Mouse (Mus musculus) hindbrain, postnatal 0 days (tissue): ENCODE measurements around the gene Gm6169. TPM values are rescaled to one million over a fixed set of nuclear protein-coding genes. Genes with fewer than 3 reads are reported as not detected.
A peak's percentile ranks its signal among the peaks of the same experiment; 100 is the strongest.
"Not testable (repeated sequence)": the region's sequence is repeated elsewhere in the genome, so short reads cannot be mapped to it uniquely, and the experiment has no call there.

Experiments
- ATAC-seq: fragments of 200-750 bp; cut with Nextera tagmentation; 2 replicates; pipeline ENCODE4 v1.8.0; 2017; ENCODE audit warnings: mild to moderate bottlenecking, moderate TSS enrichment, moderate library complexity
- DNase-seq: peaks from one replicate; pipeline ENCODE4 v3.0.0-alpha.2; 2015; ENCODE audit warnings: low spot score
- H3K27ac ChIP-seq: fragments of 300-500 bp; sonication (generic); 2 replicates; pipeline ENCODE4 v1.5.1; 2014; ENCODE audit warnings: mild to moderate bottlenecking
- H3K27me3 ChIP-seq: fragments of 300-500 bp; sonication (generic); 2 replicates; pipeline ENCODE4 v1.6.1; 2014; ENCODE audit warnings: low read length, mixed read lengths; ENCODE audit not compliant: insufficient read depth
- H3K36me3 ChIP-seq: fragments of 300-500 bp; sonication (generic); 2 replicates; pipeline ENCODE4 v1.6.1; 2014; ENCODE audit warnings: low read length, mixed read lengths; ENCODE audit not compliant: insufficient read depth
- H3K4me1 ChIP-seq: fragments of 300-500 bp; sonication (generic); 2 replicates; pipeline ENCODE4 v1.6.1; 2014; ENCODE audit warnings: antibody characterized with exemption, low read length, mixed read lengths; ENCODE audit not compliant: insufficient read depth
- H3K4me2 ChIP-seq: fragments of 300-500 bp; sonication (generic); 2 replicates; pipeline ENCODE4 v1.6.1; 2014; ENCODE audit warnings: low read depth, mild to moderate bottlenecking, low read length, moderate library complexity, mixed read lengths
- H3K4me3 ChIP-seq: fragments of 300-500 bp; sonication (generic); 2 replicates; pipeline ENCODE4 v1.5.1; 2014; ENCODE audit warnings: low read length
- H3K9ac ChIP-seq: fragments of 300-500 bp; sonication (generic); replicated peaks from 2 replicates; pipeline ENCODE4 v1.6.1; 2014; ENCODE audit warnings: mild to moderate bottlenecking, low read length, moderate library complexity, mixed read lengths
- H3K9me3 ChIP-seq: fragments of 300-500 bp; sonication (generic); 2 replicates; pipeline ENCODE4 v1.6.1; 2016; ENCODE audit warnings: low read length, mixed read lengths
- CTCF ChIP-seq: IDR thresholded peaks from 2 replicates; pipeline ENCODE4 v1.5.1; 2016; ENCODE audit warnings: antibody characterized with exemption, control low read depth, low read depth
- WGBS: fragments of 180-500 bp; shearing (Covaris S2); extraction: QIAGEN DNeasy Blood & Tissue Kit; methylation state at CpG from one replicate; pipeline ENCODE4 v1.1.7; 2014; 5-methylcytosine and 5-hydroxymethylcytosine counted together
- polyA plus RNA-seq: library from polyadenylated mRNA; unstranded; fragments of >200 nt; fragmentation: Nextera tagmentation; extraction: Ambion mirVana; gene quantifications from 2 replicates; pipeline ENCODE4 v1.2.1, GENCODE M21; 2015
- total RNA-seq: library from RNA; depleted of rRNA; stranded (reverse); fragments of >200 nt; gene quantifications from 2 replicates; pipeline ENCODE4 v1.2.3, GENCODE M21; 2014

Gene Gm6169
- total and polyA plus RNA-seq, 2 experiments from 2014 or later: 0.37 to 1.3 TPM

DNA sequence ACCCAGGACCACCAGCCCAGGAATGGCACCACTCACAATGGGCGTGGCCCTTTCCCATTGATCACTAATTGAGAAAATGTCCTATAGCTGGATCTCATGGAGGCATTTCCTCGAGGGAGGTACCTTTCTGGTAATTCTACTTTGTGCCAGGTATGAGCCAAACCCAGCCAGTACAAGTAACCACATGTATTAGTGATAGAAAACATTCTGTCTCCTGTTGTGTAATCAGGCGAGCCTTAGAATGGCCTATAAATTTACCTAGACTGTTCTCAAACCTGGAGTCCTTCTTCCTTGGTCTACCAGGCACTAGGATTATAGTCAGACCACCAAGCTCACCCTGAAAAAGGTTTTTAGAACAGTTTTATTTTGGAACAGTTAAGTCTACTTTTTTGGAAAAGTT, 22.3 kb upstream of the Gm6169 start:
- no peak overlapping the region for H3K4me2 ChIP-seq
- no peak overlapping the region for H3K27ac ChIP-seq
- no peaks in the 10 kb centered on the region for H3K9me3 ChIP-seq
- DNase-seq (no peak), ATAC-seq (no peak)
- WGBS: 82% methylated on average over 3 of the region's 3 CpGs
- no peak for TF ChIP-seq CTCF
- H3K4me3 ChIP-seq: no peak overlapping the region
- H3K27me3 ChIP-seq: no peaks in the 10 kb centered on the region
- peaks cover 13% of the 10 kb centered on the region for H3K36me3 ChIP-seq
- H3K4me1 ChIP-seq: no peaks in the 10 kb centered on the region
- H3K9ac ChIP-seq: no peak overlapping the region

DNA sequence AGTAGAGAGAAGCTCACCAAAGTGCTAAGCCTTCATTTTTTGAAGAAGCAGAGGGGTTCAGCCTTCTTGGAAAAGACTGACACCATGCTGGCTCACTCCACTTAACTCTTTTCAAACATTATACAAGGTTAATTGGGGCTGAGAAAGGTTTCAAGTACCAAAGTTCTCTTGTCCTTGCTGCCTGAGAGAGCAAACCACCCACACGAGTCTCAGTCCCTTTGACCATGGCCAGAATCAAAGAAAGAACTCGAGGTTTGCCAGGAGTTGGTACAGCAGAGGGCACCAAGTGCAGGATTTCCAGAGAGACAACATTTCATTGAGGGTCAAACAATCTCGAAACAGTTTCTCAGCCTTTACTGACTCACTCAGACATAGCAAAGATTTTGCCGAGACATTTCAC, 10.0 kb upstream of the Gm6169 start:
- 89% methylated on average over 4 of the region's 4 CpGs for WGBS
- no peak overlapping the region for H3K27ac ChIP-seq
- 0 out of 2 replicates have a peak, but pooled peaks cover 9% of the 10 kb centered on the region for H3K36me3 ChIP-seq
- ATAC-seq: no peak
- H3K4me1 ChIP-seq: no peaks in the 10 kb centered on the region
- no peak overlapping the region for H3K4me2 ChIP-seq
- H3K27me3 ChIP-seq: no peaks in the 10 kb centered on the region
- H3K9ac ChIP-seq: no peak overlapping the region
- TF ChIP-seq CTCF: no peak
- no peak for DNase-seq
- no peaks in the 10 kb centered on the region for H3K9me3 ChIP-seq
- no peak overlapping the region for H3K4me3 ChIP-seq

DNA sequence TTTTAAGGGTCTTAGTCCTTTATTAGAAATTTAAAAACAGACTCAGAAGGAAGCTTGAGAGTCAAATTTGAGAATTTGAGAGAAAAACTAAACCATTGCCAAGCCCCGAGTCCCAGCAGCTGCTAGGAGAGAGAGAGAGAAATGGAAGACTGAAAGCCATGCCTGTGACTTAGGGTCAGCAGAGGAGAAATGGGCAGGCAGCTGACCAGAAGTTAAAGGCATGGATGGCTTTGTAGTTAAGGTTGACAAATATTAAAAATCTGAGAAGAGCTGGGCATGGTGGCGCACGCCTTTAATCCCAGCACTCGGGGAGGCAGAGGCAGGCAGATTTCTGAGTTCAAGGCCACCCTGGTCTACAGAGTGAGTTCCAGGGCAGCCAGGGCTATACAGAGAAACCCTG, 8.7 kb upstream of the Gm6169 start:
- 97% methylated on average over 4 of the region's 4 CpGs for WGBS

GRCm38 (mm10) chr13:97104996-97105395, 6.0 kb upstream of the Gm6169 start:
- no peak overlapping the region for H3K9ac ChIP-seq
- no peak overlapping the region for H3K4me3 ChIP-seq
- no peak overlapping the region for H3K4me2 ChIP-seq
- H3K36me3 ChIP-seq: 0 out of 2 replicates have a peak, but pooled peaks cover 3% of the 10 kb centered on the region
- H3K9me3 ChIP-seq: no peaks in the 10 kb centered on the region
- H3K27me3 ChIP-seq: no peaks in the 10 kb centered on the region
- WGBS: 60% methylated on average over 7 of the region's 7 CpGs
- ATAC-seq: no peak
- no peaks in the 10 kb centered on the region for H3K4me1 ChIP-seq
- no peak for DNase-seq
- H3K27ac ChIP-seq: no peak overlapping the region
- TF ChIP-seq CTCF: no peak

More for the DNA sequence above, 8.7 kb upstream of the Gm6169 start:
- ATAC-seq, H3K4me1 ChIP-seq, H3K9me3 ChIP-seq, DNase-seq, H3K36me3 ChIP-seq, H3K4me3 ChIP-seq, H3K9ac ChIP-seq, H3K4me2 ChIP-seq, H3K27me3 ChIP-seq, H3K27ac ChIP-seq: not testable (repeated sequence)

- DNase-seq (no peak), ATAC-seq (no peak)
- Histone ChIP-seq H3K4me2 (no peak overlapping the region), H3K27ac (no peak overlapping the region), H3K4me1 (no peaks in the 10 kb centered on the region), H3K4me3 (no peak overlapping the region), H3K9me3 (no peaks in the 10 kb centered on the region), H3K27me3 (no peaks in the 10 kb centered on the region), H3K36me3 (no peaks in the 10 kb centered on the region), H3K9ac (no peak overlapping the region)
- 89% methylated on average over 4 of the region's 4 CpGs for WGBS
- 0 out of 2 replicates have a peak, but pooled peaks have one; percentile 2 for TF ChIP-seq CTCF
These were observed 3.3 kb downstream of the Gm6169 start for GRCm38 (mm10) chr13:97095726-97096125.

DNA sequence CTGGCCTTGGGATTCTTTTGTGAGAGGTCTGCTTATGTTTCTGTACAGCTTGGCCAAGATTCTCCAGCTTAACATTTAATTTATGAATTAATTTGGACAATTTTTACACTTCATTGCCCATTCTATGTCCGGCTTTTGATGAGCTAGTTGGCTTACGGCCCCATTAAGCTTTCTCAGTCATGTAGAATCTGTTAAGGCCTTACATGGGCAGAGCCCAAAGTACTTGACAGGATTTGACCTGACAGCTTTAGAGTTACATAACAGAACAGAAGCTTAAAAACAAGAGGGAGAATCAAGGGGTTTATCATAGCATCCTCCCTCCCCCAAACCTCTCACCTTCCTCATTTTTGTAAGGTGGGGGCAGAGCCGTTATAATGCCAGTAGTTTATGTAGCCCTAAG, 10.9 kb downstream of the Gm6169 start:
- Histone ChIP-seq H3K4me1 (no peaks in the 10 kb centered on the region), H3K4me3 (no peak overlapping the region), H3K9me3 (no peaks in the 10 kb centered on the region), H3K27ac (no peak overlapping the region), H3K9ac (no peak overlapping the region), H3K36me3 (no peaks in the 10 kb centered on the region), H3K27me3 (no peaks in the 10 kb centered on the region), H3K4me2 (no peak overlapping the region)
- WGBS: 55% methylated on average over 3 of the region's 3 CpGs
- DNase-seq: peak; percentile 71
- TF ChIP-seq CTCF: no peak
- ATAC-seq: peak; percentile 56; the same call in 1 of the 2 replicates

DNA sequence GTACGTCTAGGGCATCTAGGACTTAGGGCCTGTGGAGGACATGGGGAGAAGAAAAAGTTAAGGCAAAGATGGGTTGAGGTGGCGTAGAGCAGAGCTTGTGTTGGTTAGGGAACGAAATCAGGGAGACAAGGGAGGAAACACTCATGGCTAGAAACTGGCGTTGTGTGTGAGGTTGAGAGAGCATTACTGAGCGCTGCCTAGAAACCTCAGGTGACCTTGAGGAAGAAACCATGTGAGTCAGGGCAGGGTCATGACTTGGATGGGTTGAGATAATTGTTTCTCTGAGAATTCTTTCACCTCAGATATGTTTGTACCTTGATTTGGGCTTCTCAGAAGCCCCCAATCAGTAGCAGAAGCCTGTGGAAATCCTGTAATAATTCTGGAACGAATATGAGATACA, 11.6 kb downstream of the Gm6169 start:
- no peaks in the 10 kb centered on the region for H3K27me3 ChIP-seq
- DNase-seq: no peak
- no peak for ATAC-seq
- H3K27ac ChIP-seq: no peak overlapping the region
- no peak for TF ChIP-seq CTCF
- WGBS: 94% methylated on average over 6 of the region's 6 CpGs
- H3K4me2 ChIP-seq: no peak overlapping the region
- H3K4me1 ChIP-seq: no peaks in the 10 kb centered on the region
- no peak overlapping the region for H3K4me3 ChIP-seq
- H3K9me3 ChIP-seq: no peaks in the 10 kb centered on the region
- no peaks in the 10 kb centered on the region for H3K36me3 ChIP-seq
- H3K9ac ChIP-seq: no peak overlapping the region
